Mouse (Mus musculus): ENCODE measurements around the gene Fgd6. TPM values are rescaled to one million over a fixed set of nuclear protein-coding genes. Genes with fewer than 3 reads are reported as not detected.

The Fgd6 gene
- polyA plus RNA-seq, 1 experiment = 2.1 TPM

- no peak for DNase-seq (ENCODE audit: low read depth)
Measured at GRCm38 (mm10) chr10:94174652-94175051, 138.9 kb downstream of the Fgd6 start.

- no peak for DNase-seq (ENCODE audit: low read depth)
Measured at GRCm38 (mm10) chr10:94183199-94183598, 147.4 kb downstream of the Fgd6 start.

Other genes with a start within 250 kb of the Fgd6 start
- gene Usp44, start 204.4 kb upstream of the Fgd6 start, polyA plus RNA-seq (2012; rRNA removed) = 0.38 and 0.42 TPM in 2 replicates
- 37.9 and 41.1 TPM in 2 replicates for gene Metap2, start 138.9 kb upstream of the Fgd6 start, polyA plus RNA-seq (2012; rRNA removed)
- 15.8 and 18.7 TPM in 2 replicates for gene Vezt, start 184 bp upstream of the Fgd6 start, polyA plus RNA-seq (2012; rRNA removed)
- 6.2 and 7.7 TPM in 2 replicates for gene Nr2c1, start 112.0 kb downstream of the Fgd6 start, polyA plus RNA-seq (2012; rRNA removed)
- 89.8 and 97.7 TPM in 2 replicates for gene Ndufa12, start 162.7 kb downstream of the Fgd6 start, polyA plus RNA-seq (2012; rRNA removed)